Mouse (Mus musculus) skeletal muscle tissue, postnatal 0 days (tissue): ENCODE data around the gene Ulk3. TPM values are rescaled to one million over a fixed set of nuclear protein-coding genes. Genes with fewer than 3 reads are reported as not detected.

Source experiments
- polyA plus RNA-seq: library from polyadenylated mRNA; unstranded; fragments of >200 nt; fragmentation: Nextera tagmentation; extraction: Ambion mirVana; gene quantifications from 2 replicates; pipeline ENCODE4 v1.2.1, GENCODE M21; 2015

Gene Ulk3
- polyA plus RNA-seq: 7.6 and 10.5 TPM in 2 replicates

DNA sequence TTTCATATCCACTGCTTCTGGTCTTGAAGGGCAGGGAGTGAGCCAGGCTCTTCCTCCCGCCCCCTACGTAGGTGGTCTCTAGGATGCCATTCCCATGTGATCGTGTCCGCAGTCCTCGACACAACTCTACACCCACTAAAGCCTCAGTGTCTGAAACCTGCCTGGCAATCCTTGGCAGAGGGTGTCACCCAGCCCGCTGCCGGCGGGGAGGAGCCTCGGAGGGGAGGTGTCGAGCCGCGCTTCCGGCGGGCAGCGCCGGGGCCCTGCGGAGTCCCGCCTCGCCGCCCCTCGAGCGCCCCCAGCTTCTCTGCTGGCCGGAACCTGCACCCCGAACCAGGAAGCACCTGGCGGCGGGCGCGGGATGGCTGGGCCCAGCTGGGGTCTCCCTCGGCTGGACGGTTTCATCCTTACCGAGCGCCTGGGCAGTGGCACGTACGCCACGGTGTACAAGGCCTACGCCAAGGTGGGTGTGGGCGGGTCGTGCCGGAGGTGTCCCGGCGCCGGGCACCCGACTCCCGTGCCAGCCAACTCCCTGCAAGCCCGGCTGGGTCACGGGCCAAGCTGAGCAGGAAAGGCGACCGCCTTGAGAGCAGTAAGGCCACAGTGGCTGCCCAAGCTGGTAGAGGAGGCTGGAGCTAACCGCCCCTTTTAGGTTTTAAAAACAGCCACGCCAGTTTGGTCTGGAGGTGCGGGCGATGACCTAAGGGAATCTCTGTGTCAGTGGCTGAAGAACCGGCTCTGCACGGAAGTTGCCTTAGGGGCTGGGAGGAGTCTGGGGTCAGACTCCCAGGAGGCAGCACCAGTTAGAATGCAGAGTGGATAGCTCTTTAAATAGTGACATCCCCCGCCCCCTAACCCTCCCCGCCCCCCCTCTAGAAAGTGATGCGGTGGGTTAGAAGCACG is at the start of gene Ulk3:
TSS of gene Ulk3 (plus strand) at position 229 of the 903 bp plus-strand sequence.

DNA sequence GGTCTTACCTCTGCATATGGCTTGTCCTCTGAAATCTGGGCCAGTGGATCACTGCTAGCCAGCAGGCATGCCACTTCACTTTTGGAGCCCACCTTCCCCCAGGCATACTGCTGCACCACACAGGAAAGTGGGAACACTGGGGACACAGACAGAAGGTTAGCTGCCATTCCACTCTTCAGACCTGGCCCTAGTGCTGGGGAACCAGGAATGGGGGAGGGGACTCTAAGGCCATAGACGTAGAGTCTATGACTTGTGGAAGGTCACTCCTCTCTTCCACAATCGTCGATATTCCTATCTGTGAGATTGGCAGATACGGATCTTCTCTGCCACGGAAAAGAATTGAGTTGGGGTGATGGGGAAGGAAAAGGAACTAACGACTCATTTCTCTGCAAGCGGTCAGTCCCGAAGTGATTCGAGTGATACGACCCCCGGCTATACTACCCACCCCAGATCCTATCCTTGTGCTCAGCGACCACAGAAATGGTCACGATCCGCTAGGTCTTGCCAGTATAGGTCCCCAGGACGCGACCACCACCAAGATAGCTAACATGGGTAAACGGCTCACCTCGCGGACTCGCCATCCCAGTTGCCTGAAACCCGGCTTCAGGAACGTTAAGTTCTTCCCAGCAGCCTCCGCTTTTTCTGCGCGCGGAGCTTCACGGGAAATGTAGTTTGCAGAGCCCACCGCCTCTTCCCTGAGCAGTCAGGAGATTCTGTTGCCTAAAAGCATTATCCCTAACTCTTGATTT is 36.9 kb upstream of the Ulk3 start, which contains the start of gene Mpi:
TSS of gene Mpi (minus strand) at position 625 of the 749 bp plus-strand sequence.

DNA sequence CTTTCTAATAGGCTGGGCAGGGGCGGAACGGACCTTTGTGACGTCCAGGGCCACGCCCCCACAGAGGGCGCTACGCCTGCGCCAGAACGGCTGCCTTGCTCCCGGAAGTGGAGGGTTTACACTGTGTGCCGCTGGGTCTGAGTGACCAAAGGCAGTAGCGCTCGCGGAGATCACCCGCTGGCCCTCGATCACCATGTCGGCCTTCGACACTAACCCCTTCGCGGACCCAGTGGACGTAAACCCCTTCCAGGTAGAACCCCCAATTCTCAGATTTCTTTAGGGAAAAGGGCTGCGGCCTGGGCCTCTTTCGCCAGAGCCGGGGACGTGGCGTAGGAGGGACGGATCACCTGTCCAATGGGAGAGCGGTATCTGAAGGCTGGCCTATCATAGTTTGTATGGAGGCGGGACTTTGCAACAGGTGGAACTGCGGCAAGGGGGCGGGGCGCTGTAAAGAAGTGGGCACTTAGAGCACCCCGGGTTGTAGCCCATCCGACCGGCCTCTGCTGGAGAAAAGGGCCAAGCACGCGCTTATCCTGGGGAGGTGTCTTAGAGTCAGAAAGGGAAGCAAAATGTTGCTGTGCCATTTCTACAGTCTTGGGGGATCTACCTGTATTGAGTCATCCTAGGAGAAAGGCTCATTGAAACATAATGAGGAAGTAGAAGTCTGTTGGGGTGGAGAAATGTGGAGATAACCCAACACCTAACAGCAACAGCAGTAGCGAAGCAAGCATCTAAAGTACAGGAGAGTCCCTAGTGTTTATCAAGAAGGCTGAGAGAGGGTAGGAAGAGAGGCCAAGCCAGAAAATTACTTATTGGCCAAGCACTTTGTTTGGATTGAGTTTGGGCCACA is 28.2 kb upstream of the Ulk3 start, which contains the start of gene Scamp2:
TSS of gene Scamp2 (plus strand) at position 83 of the 850 bp plus-strand sequence.

DNA sequence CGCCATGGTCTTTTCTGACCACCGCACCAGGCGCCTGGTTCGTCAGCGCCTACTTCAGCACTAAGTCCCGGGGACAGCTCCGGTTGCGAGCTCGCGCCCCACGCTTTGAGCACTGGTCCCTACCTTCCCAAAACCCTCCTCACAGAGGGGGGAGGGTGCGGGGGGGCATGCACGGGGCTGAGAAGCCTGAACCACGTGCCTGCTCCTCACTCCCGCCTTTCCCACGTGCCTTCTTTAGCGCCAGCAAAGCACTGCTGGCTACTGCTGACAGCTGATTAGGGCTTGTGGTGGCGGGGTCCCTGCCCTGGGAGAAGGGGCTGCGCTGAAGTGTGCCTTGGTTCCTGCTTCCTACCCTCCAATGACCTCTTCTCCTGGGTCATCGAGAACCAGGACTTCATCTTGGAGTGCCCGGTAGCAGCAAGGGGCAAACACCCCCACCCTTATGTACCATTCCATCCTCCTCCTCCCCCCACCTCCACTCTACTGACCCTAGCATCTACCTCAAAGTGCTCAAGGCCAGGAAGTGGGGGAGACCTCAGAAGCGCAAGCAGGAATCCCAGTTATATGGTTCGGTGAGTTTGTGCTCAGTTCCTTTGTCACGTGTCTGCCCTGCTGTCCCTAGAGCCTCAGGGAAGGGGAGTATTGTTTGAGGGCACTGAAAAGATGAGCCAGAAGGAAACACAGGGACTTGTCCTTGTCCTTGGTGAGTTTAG is 17.0 kb downstream of the Ulk3 start, which contains the start of gene Cplx3:
TSS of gene Cplx3 (minus strand) at position 143 of the 713 bp plus-strand sequence.

DNA sequence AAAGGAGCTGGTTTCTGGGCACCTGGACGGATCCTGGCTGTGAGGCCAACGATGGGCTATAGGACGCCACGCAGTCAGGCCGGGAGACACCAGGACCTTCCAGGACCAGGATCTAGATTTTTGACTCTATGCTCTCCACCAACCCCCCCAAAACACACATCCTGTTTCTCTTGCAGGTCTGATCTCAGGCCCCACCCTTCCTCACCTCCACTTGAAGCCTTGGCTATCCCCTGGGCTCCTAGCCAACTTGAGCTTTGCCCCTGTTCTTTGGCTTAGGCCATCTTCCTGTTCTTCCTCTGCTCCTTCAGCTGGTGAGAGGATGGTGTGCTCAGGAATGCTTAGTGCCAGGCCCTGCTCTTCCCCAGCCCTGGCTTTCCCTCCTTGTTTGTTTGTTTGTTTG is 31.4 kb downstream of the Ulk3 start, which contains the start of gene Lman1l:
TSS of gene Lman1l (minus strand) at position 101 of the 400 bp plus-strand sequence.

Other genes starting within 250 kb of the Ulk3 start
- gene Ppcdc, start 149.3 kb upstream of the Ulk3 start, polyA plus RNA-seq: 14.5 and 14.9 TPM in 2 replicates
- 7.9 and 8.3 TPM in 2 replicates for gene Scamp5, start 121.4 kb upstream of the Ulk3 start, polyA plus RNA-seq
- gene Rpp25, start 85.4 kb upstream of the Ulk3 start, polyA plus RNA-seq: 0.18 and 0.19 TPM in 2 replicates
- gene Cox5a, start 68.2 kb upstream of the Ulk3 start, polyA plus RNA-seq: 1,582 and 1,881 TPM in 2 replicates
- gene Fam219b, start 51.9 kb upstream of the Ulk3 start, polyA plus RNA-seq: 10.2 and 12.0 TPM in 2 replicates
- 118 and 126 TPM in 2 replicates for gene Mpi, start 36.7 kb upstream of the Ulk3 start, polyA plus RNA-seq
- 77.4 and 83.4 TPM in 2 replicates for gene Scamp2, start 28.5 kb upstream of the Ulk3 start, polyA plus RNA-seq
- 0.09 and 0.10 TPM in 2 replicates for gene Cplx3, start 16.8 kb downstream of the Ulk3 start, polyA plus RNA-seq
- not detected in 2 replicates for gene Lman1l, start 31.3 kb downstream of the Ulk3 start, polyA plus RNA-seq
- 10.5 and 13.5 TPM in 2 replicates for gene Csk, start 64.2 kb downstream of the Ulk3 start, polyA plus RNA-seq
- not detected in 2 replicates for gene Cyp1a2, start 94.3 kb downstream of the Ulk3 start, polyA plus RNA-seq
- not detected in 2 replicates for gene Cyp1a1, start 98.5 kb downstream of the Ulk3 start, polyA plus RNA-seq
- gene Edc3, start 119.1 kb downstream of the Ulk3 start, polyA plus RNA-seq: 11.0 and 11.1 TPM in 2 replicates
- gene Clk3, start 176.4 kb downstream of the Ulk3 start, polyA plus RNA-seq: 33.6 and 34.7 TPM in 2 replicates
- 2.7 and 2.9 TPM in 2 replicates for gene Arid3b, start 247.3 kb downstream of the Ulk3 start, polyA plus RNA-seq